9 mouse cellular contexts compared by ENCODE assay signal in the genomic region with DNA sequence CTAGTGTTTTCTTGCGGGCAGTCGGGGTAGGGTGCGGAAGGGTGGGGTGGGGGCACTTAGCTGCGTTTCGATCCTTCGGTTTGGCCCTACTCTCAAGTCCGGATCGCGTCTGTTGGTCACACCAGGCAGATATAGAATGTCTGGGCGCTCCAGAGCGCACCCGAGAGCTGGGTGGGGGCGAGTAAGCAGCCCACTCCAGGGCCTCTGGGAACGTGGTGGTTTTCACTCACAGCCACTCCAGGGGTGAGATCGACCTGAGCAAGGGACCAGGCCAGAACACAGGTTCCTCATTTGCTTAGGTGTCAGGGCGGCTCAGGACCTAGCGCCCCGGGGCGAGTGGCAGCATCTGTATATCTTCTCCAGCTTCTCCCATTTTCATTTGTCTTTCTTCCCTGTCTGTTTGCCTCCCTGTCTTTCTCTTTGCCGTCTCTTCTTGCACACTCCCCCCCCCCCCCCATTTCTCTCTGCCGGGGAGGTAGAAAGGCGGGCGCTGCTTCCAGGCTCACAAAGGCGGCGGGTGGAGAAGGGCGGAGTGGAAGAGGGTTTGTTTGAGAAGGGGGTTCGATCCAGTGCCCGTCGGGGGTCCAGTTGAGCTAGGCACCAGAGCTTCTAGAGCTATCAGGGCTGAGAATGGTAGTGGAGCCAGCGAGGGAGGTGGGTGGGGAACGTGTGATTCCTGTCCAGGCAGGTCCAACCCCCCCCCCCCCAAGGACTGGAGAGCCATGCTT. TPM values are rescaled to one million over a fixed set of nuclear protein-coding genes. Genes with fewer than 3 reads are reported as not detected.
DNase-seq lines count a peak whose midpoint lies in the region; ATAC-seq and TF ChIP-seq lines count a peak whose summit lies in the region.
"Had no signal": no experiment of that assay in that cellular context is flagged by ENCODE, and none has a peak within 500 bp of the region (broad histone marks: within the 10 kb centered on the region; RNA-seq: fewer than 3 reads in every experiment).

No protein-coding gene starts in this region.

- peak overlapping the region; percentile 84 for H3K9ac ChIP-seq in embryonic facial prominence, embryonic 11.5 days (replicated peaks; ENCODE audit: low read length)
- peak overlapping the region; percentile 85 for H3K9ac ChIP-seq in intestine, embryonic 15.5 days
- peak overlapping the region; percentile 77 for H3K9ac ChIP-seq in midbrain, embryonic 16.5 days (ENCODE audit: low read depth, low read length)

- peaks cover 23% of the 10 kb centered on the region for H3K4me1 ChIP-seq in kidney, adult 2 months (ENCODE audit: control insufficient read depth, insufficient read depth, low read length)
- H3K4me1 ChIP-seq in embryonic facial prominence, embryonic 11.5 days (ENCODE audit: control insufficient read depth, insufficient read depth, low read length): no peaks in the 10 kb centered on the region; the same call in 1 of the 2 replicates
- H3K4me1 ChIP-seq in intestine, embryonic 15.5 days (replicated peaks): peaks cover 14% of the 10 kb centered on the region
- peaks cover 26% of the 10 kb centered on the region for H3K4me1 ChIP-seq in midbrain, embryonic 16.5 days (ENCODE audit: control insufficient read depth, insufficient read depth, low read length)

- 1% methylated on average over 30 of the region's 31 CpGs for WGBS in kidney, adult 2 months
- 26% methylated on average over 31 of the region's 31 CpGs for WGBS in embryonic facial prominence, embryonic 11.5 days
- WGBS in intestine, embryonic 15.5 days: 27% methylated on average over 30 of the region's 31 CpGs
- WGBS in midbrain, embryonic 16.5 days: 27% methylated on average over 23 of the region's 31 CpGs

- TF ChIP-seq POLR2A in kidney, adult 2 months (IDR thresholded peaks at IDR 0.05; ENCODE audit: low read depth, low read length): no peak

- no peak for TF ChIP-seq CTCF in kidney, adult 2 months (conservative IDR thresholded peaks at IDR 0.05; ENCODE audit: insufficient read depth, insufficient read length, low read depth, low read length)

- peak; percentile 15 for DNase-seq in kidney, adult 2 months
- DNase-seq in kidney, adult 8-10 months: no peak
- no peak for DNase-seq in embryonic facial prominence, embryonic 11.5 days (ENCODE audit: low spot score)
- DNase-seq in frontal cortex, adult 2 months (ENCODE audit: extremely low spot score in 1 of 2, low spot score in 1 of 2): no peak
- DNase-seq in frontal cortex, postnatal 14 days (ENCODE audit: low spot score in 2 of 2): no peak
- DNase-seq in Muller cell, postnatal 12 days (ENCODE audit: inconsistent ontology term): no peak

- ATAC-seq in embryonic facial prominence, embryonic 11.5 days (replicated peaks; ENCODE audit: insufficient number of reproducible peaks, low FRiP score, low TSS enrichment, low read depth): no peak
- no peak for ATAC-seq in intestine, embryonic 15.5 days
- no peak for ATAC-seq in midbrain, embryonic 16.5 days

- H3K9me3 ChIP-seq in embryonic facial prominence, embryonic 11.5 days (replicated peaks; ENCODE audit: control insufficient read depth, low read length): no peaks in the 10 kb centered on the region
- H3K9me3 ChIP-seq in intestine, embryonic 15.5 days: no peaks in the 10 kb centered on the region
- H3K9me3 ChIP-seq in midbrain, embryonic 16.5 days (replicated peaks; ENCODE audit: control insufficient read depth, low read length, poor library complexity, severe bottlenecking): no peaks in the 10 kb centered on the region

- H3K4me2 ChIP-seq in embryonic facial prominence, embryonic 11.5 days (ENCODE audit: low read depth, low read length): peak overlapping the region; percentile 65
- H3K4me2 ChIP-seq in intestine, embryonic 15.5 days (replicated peaks): peak overlapping the region; percentile 68
- H3K4me2 ChIP-seq in midbrain, embryonic 16.5 days (ENCODE audit: low read length): peak overlapping the region; percentile 63

- peak overlapping the region; percentile 57 for H3K27ac ChIP-seq in kidney, adult 2 months (ENCODE audit: insufficient read depth, low read depth, low read length)
- no peak overlapping the region for H3K27ac ChIP-seq in embryonic facial prominence, embryonic 11.5 days (replicated peaks; ENCODE audit: low read depth, low read length)
- H3K27ac ChIP-seq in intestine, embryonic 15.5 days: no peak overlapping the region
- peak overlapping the region; percentile 73 for H3K27ac ChIP-seq in midbrain, embryonic 16.5 days (ENCODE audit: low read length)
- H3K27ac ChIP-seq: macrophage had no signal

- H3K27me3 ChIP-seq in kidney, adult 2 months (replicated peaks; ENCODE audit: control insufficient read depth, insufficient read depth, low read length): no peaks in the 10 kb centered on the region
- H3K27me3 ChIP-seq in embryonic facial prominence, embryonic 11.5 days (ENCODE audit: control insufficient read depth, insufficient read depth, low read length): no peaks in the 10 kb centered on the region
- H3K27me3 ChIP-seq in intestine, embryonic 15.5 days (replicated peaks): 0 out of 2 replicates have a peak, but pooled peaks cover 4% of the 10 kb centered on the region
- 0 out of 2 replicates have a peak, but pooled peaks cover 5% of the 10 kb centered on the region for H3K27me3 ChIP-seq in midbrain, embryonic 16.5 days (ENCODE audit: control insufficient read depth, insufficient read depth, low read depth, low read length)

- H3K36me3 ChIP-seq in kidney, adult 2 months (ENCODE audit: control insufficient read depth, insufficient read depth, low read length): no peaks in the 10 kb centered on the region
- no peaks in the 10 kb centered on the region for H3K36me3 ChIP-seq in embryonic facial prominence, embryonic 11.5 days (replicated peaks; ENCODE audit: control insufficient read depth, insufficient read depth, low read depth, low read length)
- no peaks in the 10 kb centered on the region for H3K36me3 ChIP-seq in intestine, embryonic 15.5 days
- no peaks in the 10 kb centered on the region for H3K36me3 ChIP-seq in midbrain, embryonic 16.5 days (ENCODE audit: control insufficient read depth, insufficient read depth, low read length)

- peak overlapping the region; percentile 77 for H3K4me3 ChIP-seq in kidney, adult 2 months (ENCODE audit: insufficient read depth, low read depth, low read length)
- peak overlapping the region; percentile 78 for H3K4me3 ChIP-seq in embryonic facial prominence, embryonic 11.5 days (ENCODE audit: low read depth, low read length)
- H3K4me3 ChIP-seq in intestine, embryonic 15.5 days (replicated peaks): peak overlapping the region; percentile 62
- peak overlapping the region; percentile 59 for H3K4me3 ChIP-seq in midbrain, embryonic 16.5 days (ENCODE audit: low read depth, low read length)

RNA-seq across cellular contexts. Expression of gene Efnb1, which starts 1.4 kb away (rescaled TPM):
- 27.6 and 30.4 TPM in 2 replicates for polyA plus RNA-seq in kidney, adult 2 months (2012; rRNA removed)
- polyA plus RNA-seq in embryonic facial prominence, embryonic 11.5 days (2014; fragmentation: Nextera tagmentation; extraction: Ambion mirVana): 26.0 and 31.6 TPM in 2 replicates
- polyA plus RNA-seq in intestine, embryonic 15.5 days (2015; fragmentation: Nextera tagmentation; extraction: Ambion mirVana): 30.8 and 31.4 TPM in 2 replicates
- polyA plus RNA-seq in midbrain, embryonic 16.5 days (2015; fragmentation: Nextera tagmentation; extraction: Ambion mirVana): 15.6 and 19.6 TPM in 2 replicates
- polyA plus RNA-seq in frontal cortex, adult 2 months (2012; rRNA removed): 9.0 and 12.6 TPM in 2 replicates

Comparison
In these comparisons a context has a peak if more than half of its experiments do, and no peak if none do; other contexts are left out.
1. H3K27ac ChIP-seq: peak in kidney, adult 2 months (single experiment) and midbrain, embryonic 16.5 days (single experiment); none in embryonic facial prominence, embryonic 11.5 days (single experiment) and intestine, embryonic 15.5 days (single experiment).
2. Peak in every context shown above with its lines, with median percentiles within 50 percentile points of each other: H3K4me3 ChIP-seq, H3K4me2 ChIP-seq and H3K9ac ChIP-seq.